Mouse (Mus musculus): Measurements from ENCODE around the gene Arhgap19. TPM values are rescaled to one million over a fixed set of nuclear protein-coding genes. Genes with fewer than 3 reads are reported as not detected.
A peak's percentile ranks its signal among the peaks of the same experiment; 100 is the strongest.

Gene Arhgap19
- polyA plus RNA-seq, 1 experiment from 2014 or later, result 37.6 TPM

- H3K4me2 ChIP-seq, result no peak overlapping the region
- no peaks in the 10 kb centered on the region for H3K36me3 ChIP-seq
- no peak for ATAC-seq
- 75% methylated on average over 15 of the region's 15 CpGs for WGBS (ENCODE audit: insufficient replicate concordance)
- no peak overlapping the region for H3K9ac ChIP-seq
- peaks cover 14% of the 10 kb centered on the region; the same call in 1 of the 2 replicates for H3K27me3 ChIP-seq (replicated peaks)
- no peak overlapping the region for H3K4me3 ChIP-seq
- no peak overlapping the region for H3K27ac ChIP-seq
- no peaks in the 10 kb centered on the region for H3K4me1 ChIP-seq
- no peaks in the 10 kb centered on the region for H3K9me3 ChIP-seq (replicated peaks)
Measured at GRCm38 (mm10) chr19:41754760-41755159, 47.1 kb downstream of the Arhgap19 start.

DNA sequence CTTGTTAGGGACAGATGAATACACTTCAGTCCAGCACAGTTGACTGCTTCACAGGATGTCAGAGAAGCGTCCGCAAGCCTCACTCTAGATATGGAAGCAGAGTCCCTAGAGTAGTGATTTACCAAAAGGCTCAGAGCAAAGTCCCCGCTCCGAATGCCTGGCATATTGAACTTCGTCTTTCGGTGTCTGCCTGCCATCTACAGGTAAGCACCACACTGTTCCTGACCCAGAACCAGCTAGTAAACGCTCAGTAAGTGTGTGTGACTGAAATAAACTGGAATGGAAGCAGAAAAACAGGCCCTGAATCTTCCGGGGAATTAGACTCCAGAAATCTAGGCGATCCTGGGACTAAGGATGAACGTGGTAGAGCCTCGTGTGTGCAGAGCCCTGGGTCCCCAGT lies 49.9 kb downstream of the Arhgap19 start:
- no peak overlapping the region for H3K4me2 ChIP-seq
- no peak overlapping the region for H3K27ac ChIP-seq
- no peaks in the 10 kb centered on the region for H3K36me3 ChIP-seq
- no peaks in the 10 kb centered on the region for H3K9me3 ChIP-seq (replicated peaks)
- H3K27me3 ChIP-seq (replicated peaks), result peaks cover 16% of the 10 kb centered on the region; the same call in 1 of the 2 replicates
- no peak overlapping the region for H3K9ac ChIP-seq
- H3K4me3 ChIP-seq, result no peak overlapping the region
- 66% methylated on average over 11 of the region's 11 CpGs for WGBS (ENCODE audit: insufficient replicate concordance)
- ATAC-seq, result no peak
- H3K4me1 ChIP-seq, result no peaks in the 10 kb centered on the region

GRCm38 (mm10) chr19:41747436-41747835 lies 54.4 kb downstream of the Arhgap19 start:
- Histone ChIP-seq H3K9ac (no peak overlapping the region), H3K4me1 (peaks cover 13% of the 10 kb centered on the region), H3K36me3 (no peaks in the 10 kb centered on the region), H3K9me3 (replicated peaks) (no peaks in the 10 kb centered on the region), H3K4me2 (no peak overlapping the region), H3K27ac (no peak overlapping the region), H3K4me3 (no peak overlapping the region), H3K27me3 (replicated peaks) (peaks cover 59% of the 10 kb centered on the region)
- ATAC-seq, result no peak
- WGBS (ENCODE audit: insufficient replicate concordance), result 79% methylated on average over 14 of the region's 14 CpGs

DNA sequence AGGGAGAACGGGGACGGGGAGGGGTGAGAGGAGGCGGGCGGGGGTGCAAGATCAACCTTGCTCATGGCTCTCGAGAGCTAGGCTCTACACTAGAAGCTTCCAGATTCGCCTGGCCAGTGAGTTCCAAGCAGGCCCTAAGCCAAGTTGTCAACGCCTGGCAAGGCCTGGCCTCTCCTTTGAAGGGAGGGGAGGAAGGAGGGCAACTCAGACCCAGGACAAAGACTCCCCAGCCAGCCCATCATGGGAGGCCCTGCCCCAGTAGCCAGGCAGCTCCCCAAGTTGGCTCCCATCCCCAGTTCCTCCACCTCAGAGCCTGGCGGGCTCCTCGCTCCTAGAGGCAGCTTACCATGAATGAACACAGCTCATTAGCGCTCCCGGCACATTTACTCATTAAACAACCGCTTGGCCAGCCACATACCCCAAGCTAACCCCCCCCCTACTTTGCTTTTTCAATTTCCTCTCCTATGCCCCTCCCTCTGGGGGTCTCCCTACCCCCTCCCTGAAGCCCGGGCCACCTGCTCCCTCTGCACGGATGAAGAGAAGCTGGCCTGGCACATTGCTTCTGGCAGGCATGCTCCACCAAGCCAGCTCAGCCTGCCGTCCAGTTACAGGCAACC lies 55.8 kb downstream of the Arhgap19 start:
- H3K9me3 ChIP-seq (replicated peaks), result no peaks in the 10 kb centered on the region
- no peak overlapping the region for H3K4me3 ChIP-seq
- peaks cover 61% of the 10 kb centered on the region for H3K27me3 ChIP-seq (replicated peaks)
- no peak overlapping the region for H3K27ac ChIP-seq
- WGBS (ENCODE audit: insufficient replicate concordance), result 59% methylated on average over 14 of the region's 15 CpGs
- H3K9ac ChIP-seq, result no peak overlapping the region
- H3K4me1 ChIP-seq, result peaks cover 13% of the 10 kb centered on the region
- no peaks in the 10 kb centered on the region for H3K36me3 ChIP-seq
- H3K4me2 ChIP-seq, result no peak overlapping the region
- no peak for ATAC-seq

DNA sequence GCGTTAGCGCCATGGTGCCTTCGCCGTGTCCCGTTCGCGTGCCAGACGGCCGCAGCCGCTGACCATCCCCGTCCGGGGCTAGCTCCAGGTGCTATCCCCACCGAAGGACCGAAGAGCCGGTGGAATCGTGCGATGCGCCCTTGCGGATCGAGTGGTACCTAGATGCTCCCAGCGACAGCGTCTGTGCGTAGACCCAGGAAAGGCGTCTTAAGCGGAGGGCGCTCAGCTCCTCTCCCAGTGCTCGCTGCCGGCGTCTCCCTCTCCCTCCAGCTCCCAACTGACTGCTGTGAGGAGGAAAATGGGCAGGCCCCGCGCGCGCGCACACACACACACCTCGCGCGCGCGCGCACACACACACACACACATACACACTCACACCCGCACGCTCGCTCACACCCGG lies 58.5 kb downstream of the Arhgap19 start, which contains the start of gene Slit1:
Gene Slit1 (minus strand): TSS at position 270 of the 400 bp plus-strand sequence.
- peak within 1 kb of the TSS; percentile 37 for H3K4me3 ChIP-seq
- H3K27ac ChIP-seq, result no peak within 1 kb of the TSS

GRCm38 (mm10) chr19:41738896-41739295 lies 63.0 kb downstream of the Arhgap19 start:
- H3K4me1 ChIP-seq, result peaks cover 48% of the 10 kb centered on the region
- H3K9ac ChIP-seq, result peak overlapping the region; percentile 50; the same call in 1 of the 2 replicates
- H3K9me3 ChIP-seq (replicated peaks), result no peaks in the 10 kb centered on the region
- H3K27ac ChIP-seq, result 0 out of 2 replicates have a peak overlapping the region, but pooled peaks have one; percentile 27
- H3K36me3 ChIP-seq, result no peaks in the 10 kb centered on the region
- H3K4me3 ChIP-seq, result no peak overlapping the region
- 17% methylated on average over 4 of the region's 4 CpGs for WGBS (ENCODE audit: insufficient replicate concordance)
- ATAC-seq, result no peak
- peak overlapping the region; percentile 80 for H3K4me2 ChIP-seq
- H3K27me3 ChIP-seq (replicated peaks), result peaks cover 83% of the 10 kb centered on the region

More for the DNA sequence above, 58.5 kb downstream of the Arhgap19 start, which contains the start of gene Slit1:
- WGBS (ENCODE audit: insufficient replicate concordance), result under 1% methylated on average over 34 of the region's 44 CpGs
- Histone ChIP-seq H3K27me3 (replicated peaks) (peaks cover 88% of the 10 kb centered on the region), H3K9me3 (replicated peaks) (no peaks in the 10 kb centered on the region), H3K4me1 (peaks cover 30% of the 10 kb centered on the region), H3K4me2 (peak within 1 kb of the TSS; percentile 53), H3K36me3 (no peaks in the 10 kb centered on the region), H3K9ac (no peak within 1 kb of the TSS)
- no peak for ATAC-seq

DNA sequence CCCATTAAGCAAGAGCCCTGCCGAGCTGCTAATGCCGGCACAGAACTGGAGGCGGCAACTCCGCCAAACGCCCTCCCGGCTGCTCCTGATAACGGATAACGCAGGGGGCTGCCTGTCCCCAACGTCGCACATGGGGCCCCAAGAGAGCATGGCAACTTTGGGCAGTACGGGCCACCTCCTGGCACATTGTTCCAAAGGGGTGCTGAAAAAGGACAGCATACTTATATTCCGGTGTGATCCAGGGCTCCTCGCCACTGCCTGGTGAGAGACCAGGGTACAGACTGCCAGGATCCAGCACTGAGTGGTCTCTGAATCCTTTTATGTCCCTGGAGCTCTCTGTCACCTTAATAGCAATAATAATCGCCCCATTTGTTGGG lies 63.4 kb downstream of the Arhgap19 start:
- ATAC-seq, result peak; percentile 79
- H3K9ac ChIP-seq, result peak overlapping the region; percentile 50; the same call in 1 of the 2 replicates

DNA sequence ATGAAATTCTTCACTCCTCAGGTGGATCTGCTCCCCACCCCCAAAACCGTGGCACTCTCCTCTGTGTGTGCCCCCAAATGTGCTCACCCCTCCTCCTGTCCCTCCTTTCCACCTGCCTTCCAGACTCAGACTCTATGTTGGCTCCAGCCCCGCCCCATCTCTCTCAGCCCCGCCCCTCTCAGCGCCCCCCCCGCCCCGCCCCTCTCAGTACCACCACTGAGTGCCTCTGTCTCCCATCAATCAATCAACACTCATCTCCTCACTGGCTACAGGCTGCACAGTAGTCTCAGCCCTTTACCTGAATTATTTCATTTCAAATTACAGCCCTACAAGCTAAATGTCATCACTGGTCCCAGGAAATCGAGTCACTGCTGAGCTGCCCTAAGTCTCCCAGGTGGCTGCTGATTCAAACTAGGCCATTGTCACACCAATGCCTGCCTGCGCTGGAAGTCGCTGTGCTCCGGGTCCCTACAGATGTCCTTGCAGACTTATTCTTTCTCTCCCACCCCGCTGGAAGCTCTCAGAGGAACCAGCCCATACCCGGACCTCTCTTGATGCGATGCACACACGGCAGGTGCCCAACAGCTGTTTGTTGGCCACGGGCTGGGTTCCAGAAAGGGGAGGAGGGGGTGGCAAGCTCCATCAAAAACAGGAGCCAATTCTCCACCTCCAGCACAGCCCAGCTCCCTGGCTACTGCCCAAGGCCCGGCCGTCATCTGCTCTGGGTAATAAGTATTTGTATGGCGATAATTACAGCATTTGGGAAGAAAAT lies 64.0 kb downstream of the Arhgap19 start:
- H3K27me3 ChIP-seq (replicated peaks), result peaks cover 75% of the 10 kb centered on the region

More for the DNA sequence above, 63.4 kb downstream of the Arhgap19 start:
- Histone ChIP-seq H3K4me1 (peaks cover 44% of the 10 kb centered on the region), H3K27ac (peak overlapping the region; percentile 70), H3K9me3 (replicated peaks) (no peaks in the 10 kb centered on the region), H3K27me3 (replicated peaks) (peaks cover 78% of the 10 kb centered on the region), H3K36me3 (no peaks in the 10 kb centered on the region), H3K4me3 (peak overlapping the region; percentile 47), H3K4me2 (peak overlapping the region; percentile 80)
- WGBS (ENCODE audit: insufficient replicate concordance), result 9% methylated on average over 14 of the region's 14 CpGs

GRCm38 (mm10) chr19:41734685-41735084 lies 67.2 kb downstream of the Arhgap19 start:
- H3K9ac ChIP-seq, result no peak overlapping the region
- WGBS (ENCODE audit: insufficient replicate concordance), result 34% methylated on average over 10 of the region's 10 CpGs
- H3K4me1 ChIP-seq, result peaks cover 36% of the 10 kb centered on the region
- no peak overlapping the region for H3K4me3 ChIP-seq
- H3K27me3 ChIP-seq (replicated peaks), result peaks cover 45% of the 10 kb centered on the region
- ATAC-seq, result peak; percentile 13; the same call in 1 of the 2 replicates
- H3K4me2 ChIP-seq, result no peak overlapping the region
- no peaks in the 10 kb centered on the region for H3K36me3 ChIP-seq
- no peak overlapping the region for H3K27ac ChIP-seq
- peaks cover 7% of the 10 kb centered on the region; the same call in 1 of the 2 replicates for H3K9me3 ChIP-seq (replicated peaks)

More for the DNA sequence above, 64.0 kb downstream of the Arhgap19 start:
- Histone ChIP-seq H3K9me3 (replicated peaks) (no peaks in the 10 kb centered on the region), H3K4me3 (peak overlapping the region; percentile 47), H3K36me3 (no peaks in the 10 kb centered on the region), H3K27ac (peak overlapping the region; percentile 70), H3K4me1 (peaks cover 39% of the 10 kb centered on the region), H3K4me2 (peak overlapping the region; percentile 80), H3K9ac (peak overlapping the region; percentile 50)
- ATAC-seq, result peak; percentile 73
- 6% methylated on average over 18 of the region's 18 CpGs for WGBS (ENCODE audit: insufficient replicate concordance)

DNA sequence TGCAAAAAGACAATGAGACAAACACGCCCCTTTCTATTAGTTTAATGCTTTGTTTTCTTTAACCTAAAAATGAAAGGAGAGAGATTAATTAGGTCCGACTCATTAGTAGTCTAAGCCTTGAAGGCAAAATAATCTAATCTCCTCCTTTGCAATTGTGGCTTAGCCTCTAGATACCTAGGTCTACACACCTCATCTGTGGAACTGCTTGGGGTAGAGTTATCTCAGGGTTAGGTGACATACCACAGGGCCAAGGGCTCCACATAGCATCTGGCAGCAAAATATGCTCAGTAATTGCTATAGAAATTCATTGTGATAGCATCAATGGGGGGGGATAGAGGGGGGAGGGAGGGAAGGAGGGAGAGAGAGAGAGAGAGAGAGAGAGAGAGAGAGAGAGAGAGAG lies 76.4 kb downstream of the Arhgap19 start:
- H3K9me3 ChIP-seq (replicated peaks), result no peaks in the 10 kb centered on the region
- H3K27me3 ChIP-seq (replicated peaks), result 0 out of 2 replicates have a peak, but pooled peaks cover 3% of the 10 kb centered on the region
- H3K9ac ChIP-seq, result no peak overlapping the region
- no peak overlapping the region for H3K4me2 ChIP-seq
- H3K27ac ChIP-seq, result no peak overlapping the region
- no peaks in the 10 kb centered on the region for H3K36me3 ChIP-seq
- H3K4me1 ChIP-seq, result peaks cover 6% of the 10 kb centered on the region
- no peak overlapping the region for H3K4me3 ChIP-seq
- 33% methylated on average over 2 of the region's 2 CpGs for WGBS (ENCODE audit: insufficient replicate concordance)
- no peak for ATAC-seq

- Histone ChIP-seq H3K4me2 (no peak overlapping the region), H3K9me3 (replicated peaks) (no peaks in the 10 kb centered on the region), H3K4me3 (no peak overlapping the region), H3K36me3 (no peaks in the 10 kb centered on the region), H3K4me1 (peaks cover 6% of the 10 kb centered on the region), H3K9ac (no peak overlapping the region), H3K27ac (no peak overlapping the region), H3K27me3 (replicated peaks) (0 out of 2 replicates have a peak, but pooled peaks cover 3% of the 10 kb centered on the region)
- WGBS (ENCODE audit: insufficient replicate concordance), result 36% methylated on average over 9 of the region's 9 CpGs
- ATAC-seq, result no peak
Measured at GRCm38 (mm10) chr19:41724831-41725470, 76.9 kb downstream of the Arhgap19 start.
